Mouse (Mus musculus): ENCODE measurements at regions not wholly inside any gene's neighbourhood (a gene's known extent, or its start where the extent isn't known, plus 50 kb on each side); places are given as distances from the start of the nearest gene placed in this dataset.

DNA sequence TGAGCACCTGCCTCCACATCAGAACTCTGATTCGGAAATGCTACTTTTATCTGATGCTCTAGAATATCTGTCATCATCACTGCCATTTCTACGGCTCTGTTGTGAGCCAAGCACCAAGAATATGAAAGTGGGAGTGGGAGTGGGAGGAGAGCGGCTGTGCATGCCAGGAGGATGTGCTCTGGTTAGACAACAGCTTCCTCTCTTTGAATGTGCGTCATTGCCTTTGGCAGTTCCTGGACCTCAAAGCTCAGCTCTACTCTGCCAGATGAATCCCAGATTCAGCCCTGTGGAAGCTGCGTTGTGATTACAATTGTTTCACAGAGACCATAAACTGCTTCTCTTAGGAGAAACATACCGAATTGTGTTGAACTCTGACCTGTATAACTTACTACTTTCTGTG, 106.8 kb upstream of the Tnfaip3 start:
- Histone ChIP-seq H3K27me3 (replicated peaks; ENCODE audit: insufficient read depth, low read length) (no peaks in the 10 kb centered on the region), H3K9me3 (ENCODE audit: low read length) (no peaks in the 10 kb centered on the region), H3K27ac (ENCODE audit: low read length) (peak overlapping the region; percentile 45; the same call in 1 of the 2 replicates), H3K4me2 (replicated peaks; ENCODE audit: low read depth, low read length) (no peak overlapping the region), H3K36me3 (ENCODE audit: insufficient read depth, low read length) (no peaks in the 10 kb centered on the region), H3K9ac (replicated peaks; ENCODE audit: low read depth) (no peak overlapping the region), H3K4me1 (ENCODE audit: insufficient read depth, low read depth, low read length) (peaks cover 7% of the 10 kb centered on the region; the same call in 1 of the 2 replicates), H3K4me3 (ENCODE audit: low read depth, low read length) (no peak overlapping the region)
- WGBS: 49% methylated on average over 6 of the region's 6 CpGs
- TF ChIP-seq CTCF (IDR thresholded peaks at IDR 0.05): no peak
- peak; percentile 92 for TF ChIP-seq EP300 (IDR thresholded peaks at IDR 0.05)
- ATAC-seq: peak; percentile 84
- DNase-seq (ENCODE audit: low spot score): peak; percentile 80

DNA sequence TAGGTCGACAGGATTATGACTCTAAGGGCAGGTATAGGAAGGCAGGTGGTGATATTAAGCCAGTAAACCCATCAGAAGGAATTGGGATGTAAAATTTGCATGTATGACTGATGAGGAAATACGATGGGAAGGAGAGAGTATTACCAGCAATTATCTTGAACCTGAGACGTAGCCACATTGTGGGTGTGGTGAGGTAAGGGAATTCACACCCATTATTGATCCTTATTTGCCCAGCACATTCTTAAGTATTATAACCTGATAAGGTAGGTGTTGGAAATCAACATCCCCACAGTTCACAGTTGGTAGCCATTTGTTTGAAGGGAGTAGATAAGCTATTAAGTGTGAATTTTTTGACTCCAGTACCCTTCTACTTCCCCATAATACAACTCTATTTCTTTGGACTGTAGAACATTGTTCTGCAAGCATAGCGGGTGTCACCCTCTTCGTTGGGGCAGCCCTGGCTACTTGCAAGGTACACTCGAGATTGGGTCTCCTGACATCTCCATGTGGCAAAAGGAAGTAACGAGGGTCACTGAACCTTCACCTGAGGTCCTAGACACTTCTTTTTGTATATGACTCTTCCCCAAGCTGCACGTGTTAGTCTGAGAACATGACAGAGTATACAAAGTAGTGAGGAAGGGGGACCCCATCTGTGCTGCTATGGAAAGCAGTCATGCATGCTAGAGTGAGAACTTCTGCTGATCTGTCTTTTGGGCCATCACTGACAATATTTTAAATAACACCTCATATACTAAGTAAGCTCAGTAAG, 104.0 kb upstream of the Tnfaip3 start:
- no peak for DNase-seq (ENCODE audit: low spot score)
- Histone ChIP-seq H3K9me3 (ENCODE audit: low read length) (no peaks in the 10 kb centered on the region), H3K4me1 (ENCODE audit: insufficient read depth, low read depth, low read length) (peaks cover 7% of the 10 kb centered on the region; the same call in 1 of the 2 replicates), H3K27me3 (replicated peaks; ENCODE audit: insufficient read depth, low read length) (no peaks in the 10 kb centered on the region), H3K36me3 (ENCODE audit: insufficient read depth, low read length) (no peaks in the 10 kb centered on the region), H3K9ac (replicated peaks; ENCODE audit: low read depth) (no peak overlapping the region), H3K27ac (ENCODE audit: low read length) (no peak overlapping the region), H3K4me3 (ENCODE audit: low read depth, low read length) (no peak overlapping the region), H3K4me2 (replicated peaks; ENCODE audit: low read depth, low read length) (no peak overlapping the region)
- whole genome bisulfite sequencing: 64% methylated on average over 8 of the region's 8 CpGs
- no peak for TF ChIP-seq EP300 (IDR thresholded peaks at IDR 0.05)
- TF ChIP-seq CTCF (IDR thresholded peaks at IDR 0.05): no peak
- no peak for ATAC-seq

DNA sequence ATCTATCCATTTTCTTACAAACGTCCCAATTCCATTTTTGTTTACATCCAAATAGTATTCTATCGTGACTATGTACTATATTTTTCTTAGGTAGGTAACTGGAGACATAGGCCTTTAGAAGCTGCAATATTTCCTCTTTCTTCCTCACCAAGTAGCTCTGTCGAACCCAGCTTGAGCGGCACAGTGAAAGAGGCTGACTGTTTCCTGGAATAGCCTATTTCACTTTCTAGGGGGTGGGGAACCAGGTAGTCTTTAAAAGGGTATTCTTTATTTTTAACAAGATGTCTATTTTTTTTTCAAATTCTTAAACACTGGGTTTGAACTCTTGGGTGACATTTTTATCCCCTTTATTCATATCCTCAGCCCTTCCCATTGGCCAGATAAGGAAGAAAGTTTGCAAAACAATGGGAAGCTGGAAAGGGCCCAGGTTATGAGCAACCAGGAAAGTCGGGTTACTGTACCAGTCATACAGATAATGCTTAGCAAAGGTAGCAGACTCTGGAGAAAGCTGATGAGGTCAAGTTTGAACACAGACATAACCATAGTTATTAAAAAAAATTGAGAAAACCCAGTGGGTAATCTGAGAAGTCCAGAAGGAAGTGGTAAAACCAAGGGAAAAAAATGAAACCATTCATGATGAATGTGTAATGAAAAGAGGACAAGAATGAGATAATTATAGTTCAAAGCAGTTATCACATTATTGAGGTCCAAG, 103.3 kb upstream of the Tnfaip3 start:
- Histone ChIP-seq H3K4me2 (replicated peaks; ENCODE audit: low read depth, low read length) (no peak overlapping the region), H3K4me1 (ENCODE audit: insufficient read depth, low read depth, low read length) (peaks cover 1% of the 10 kb centered on the region; the same call in 1 of the 2 replicates), H3K27ac (ENCODE audit: low read length) (no peak overlapping the region), H3K36me3 (ENCODE audit: insufficient read depth, low read length) (no peaks in the 10 kb centered on the region), H3K9ac (replicated peaks; ENCODE audit: low read depth) (no peak overlapping the region), H3K9me3 (ENCODE audit: low read length) (no peaks in the 10 kb centered on the region), H3K4me3 (ENCODE audit: low read depth, low read length) (no peak overlapping the region), H3K27me3 (replicated peaks; ENCODE audit: insufficient read depth, low read length) (no peaks in the 10 kb centered on the region)
- DNase-seq (ENCODE audit: low spot score) (no peak), ATAC-seq (no peak)
- WGBS: 57% methylated on average over 5 of the region's 5 CpGs
- no peak for TF ChIP-seq CTCF (IDR thresholded peaks at IDR 0.05)

DNA sequence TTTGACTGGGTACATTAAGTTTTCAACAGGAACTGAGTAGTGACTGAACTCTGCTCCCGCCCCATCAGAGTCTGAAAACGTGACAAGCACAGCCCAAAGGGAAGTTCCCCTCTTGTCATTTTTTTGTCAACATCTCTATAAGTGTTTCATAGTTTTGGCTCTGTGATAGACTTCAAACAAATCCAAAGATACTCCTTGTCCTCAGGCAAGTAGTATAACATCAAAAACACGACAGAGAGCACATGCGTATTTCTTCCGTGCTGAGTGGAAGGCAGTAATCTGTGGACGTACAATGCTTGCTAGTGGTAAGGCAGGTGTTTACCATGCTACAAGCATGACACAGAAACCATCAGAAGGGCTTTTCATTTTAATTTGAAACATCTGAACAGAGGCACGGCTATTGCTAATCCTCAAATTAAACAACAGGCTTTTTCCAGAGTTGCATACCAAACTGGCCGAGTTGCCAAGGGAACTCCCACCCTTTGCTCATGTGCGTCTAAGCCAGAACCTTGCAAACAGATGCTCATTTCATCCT, 101.7 kb upstream of the Tnfaip3 start:
- Histone ChIP-seq H3K27me3 (replicated peaks; ENCODE audit: insufficient read depth, low read length) (no peaks in the 10 kb centered on the region), H3K36me3 (ENCODE audit: insufficient read depth, low read length) (no peaks in the 10 kb centered on the region), H3K9me3 (ENCODE audit: low read length) (no peaks in the 10 kb centered on the region), H3K4me1 (ENCODE audit: insufficient read depth, low read depth, low read length) (no peaks in the 10 kb centered on the region), H3K4me2 (replicated peaks; ENCODE audit: low read depth, low read length) (no peak overlapping the region), H3K4me3 (ENCODE audit: low read depth, low read length) (no peak overlapping the region), H3K27ac (ENCODE audit: low read length) (no peak overlapping the region), H3K9ac (replicated peaks; ENCODE audit: low read depth) (no peak overlapping the region)
- TF ChIP-seq EP300 (IDR thresholded peaks at IDR 0.05) (no peak), CTCF (IDR thresholded peaks at IDR 0.05) (no peak)
- no peak; the same call in 1 of the 2 replicates for ATAC-seq
- DNase-seq (ENCODE audit: low spot score): peak; percentile 27
- 52% methylated on average over 9 of the region's 9 CpGs for WGBS

DNA sequence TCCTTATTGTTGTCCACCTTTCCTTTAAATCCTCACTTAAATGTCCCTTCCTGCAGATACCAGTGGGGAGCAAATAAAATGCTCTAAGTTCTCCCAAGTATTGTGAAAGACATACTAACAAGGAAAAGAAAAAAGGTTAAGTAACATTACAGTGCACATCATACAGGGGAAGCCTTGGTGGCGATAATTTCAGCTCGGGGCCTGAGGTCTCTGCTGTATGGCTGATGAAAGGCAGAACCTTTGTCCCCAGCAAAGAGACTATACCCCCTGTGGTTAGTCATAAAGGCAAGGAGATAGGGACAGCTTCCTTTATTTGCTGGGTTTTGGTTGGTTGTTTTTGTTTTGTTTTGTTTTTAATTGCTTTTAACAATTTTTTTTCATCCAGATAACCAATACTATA, 97.0 kb upstream of the Tnfaip3 start:
- no peaks in the 10 kb centered on the region for H3K36me3 ChIP-seq (ENCODE audit: insufficient read depth, low read length)
- H3K9ac ChIP-seq (replicated peaks; ENCODE audit: low read depth): no peak overlapping the region
- no peaks in the 10 kb centered on the region for H3K27me3 ChIP-seq (replicated peaks; ENCODE audit: insufficient read depth, low read length)
- H3K9me3 ChIP-seq (ENCODE audit: low read length): no peaks in the 10 kb centered on the region
- no peak overlapping the region for H3K4me2 ChIP-seq (replicated peaks; ENCODE audit: low read depth, low read length)
- H3K27ac ChIP-seq (ENCODE audit: low read length): no peak overlapping the region
- no peak overlapping the region for H3K4me3 ChIP-seq (ENCODE audit: low read depth, low read length)
- TF ChIP-seq EP300 (IDR thresholded peaks at IDR 0.05) (no peak), CTCF (IDR thresholded peaks at IDR 0.05) (no peak)
- H3K4me1 ChIP-seq (ENCODE audit: insufficient read depth, low read depth, low read length): no peaks in the 10 kb centered on the region
- ATAC-seq (no peak), DNase-seq (ENCODE audit: low spot score) (no peak)
- whole genome bisulfite sequencing: 75% methylated on average over 2 of the region's 2 CpGs

DNA sequence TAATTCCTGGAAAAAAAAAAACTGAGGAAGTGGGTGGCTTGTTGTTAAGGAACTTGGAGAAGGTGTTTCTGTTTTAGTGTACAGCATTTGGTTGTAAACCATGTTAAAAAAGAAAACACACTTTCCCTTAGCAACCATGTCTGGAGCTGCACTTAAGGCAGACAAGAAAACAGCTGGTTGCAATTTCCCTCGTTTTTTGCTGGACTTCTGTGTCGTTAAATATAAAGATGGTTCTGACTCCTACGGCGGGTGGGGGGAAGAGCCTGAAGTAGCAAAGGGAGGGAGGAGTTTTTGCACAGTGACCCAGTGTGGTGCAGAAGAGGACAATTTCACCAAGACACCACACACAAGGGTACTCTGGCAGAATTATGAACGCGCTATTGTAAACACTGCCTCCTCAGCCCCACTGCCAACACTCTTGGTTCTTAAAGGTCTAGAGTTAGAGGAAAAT, 89.8 kb upstream of the Tnfaip3 start:
- no peaks in the 10 kb centered on the region; the same call in 1 of the 2 replicates for H3K4me1 ChIP-seq (ENCODE audit: insufficient read depth, low read depth, low read length)
- no peak for DNase-seq (ENCODE audit: low spot score)
- WGBS: 22% methylated on average over 6 of the region's 6 CpGs
- no peak overlapping the region for H3K4me3 ChIP-seq (ENCODE audit: low read depth, low read length)
- no peaks in the 10 kb centered on the region for H3K36me3 ChIP-seq (ENCODE audit: insufficient read depth, low read length)
- H3K27ac ChIP-seq (ENCODE audit: low read length): no peak overlapping the region
- no peak for TF ChIP-seq EP300 (IDR thresholded peaks at IDR 0.05)
- no peak for TF ChIP-seq CTCF (IDR thresholded peaks at IDR 0.05)
- no peaks in the 10 kb centered on the region for H3K27me3 ChIP-seq (replicated peaks; ENCODE audit: insufficient read depth, low read length)
- ATAC-seq: no peak; the same call in 1 of the 2 replicates
- H3K9me3 ChIP-seq (ENCODE audit: low read length): no peaks in the 10 kb centered on the region
- no peak overlapping the region for H3K4me2 ChIP-seq (replicated peaks; ENCODE audit: low read depth, low read length)
- no peak overlapping the region for H3K9ac ChIP-seq (replicated peaks; ENCODE audit: low read depth)

All from lung, postnatal 0 days (tissue).